Mouse (Mus musculus) cerebellum, adult 9-10 months (tissue): Measurements from ENCODE around the gene Mpig6b.

Source experiments
- DNase-seq: peaks from one replicate; pipeline ENCODE4 v3.0.0; 2022

Mpig6b gene

GRCm38 (mm10) chr17:35066084-35066483, at the start of gene Mpig6b:
Gene Mpig6b, minus strand, starts transcription at chr17:35066184.
- DNase-seq: no peak

- DNase-seq: no peak
Measured at GRCm38 (mm10) chr17:35115046-35116019, 49.3 kb upstream of the Mpig6b start, which contains the start of gene Ly6g5b. Gene Ly6g5b, minus strand, starts transcription at chr17:35115428.

GRCm38 (mm10) chr17:35111774-35112173, 45.8 kb upstream of the Mpig6b start:
- DNase-seq: no peak

GRCm38 (mm10) chr17:35108097-35108496, 42.1 kb upstream of the Mpig6b start, which contains the start of gene Ly6g5c:
Gene Ly6g5c, plus strand, starts transcription at chr17:35108279.
- DNase-seq: peak; percentile 76

- no peak for DNase-seq
Measured at GRCm38 (mm10) chr17:35106522-35106921, 40.5 kb upstream of the Mpig6b start.

- DNase-seq: peak; percentile 80
Measured at GRCm38 (mm10) chr17:35105740-35106389, 39.9 kb upstream of the Mpig6b start.

GRCm38 (mm10) chr17:35104754-35105153, 38.8 kb upstream of the Mpig6b start:
- no peak for DNase-seq

- no peak for DNase-seq
Measured at GRCm38 (mm10) chr17:35104079-35104478, 38.1 kb upstream of the Mpig6b start.

- DNase-seq: no peak
Measured at GRCm38 (mm10) chr17:35103221-35103690, 37.3 kb upstream of the Mpig6b start.

- no peak for DNase-seq
Measured at GRCm38 (mm10) chr17:35102299-35102698, 36.3 kb upstream of the Mpig6b start.

GRCm38 (mm10) chr17:35101161-35101560, 35.2 kb upstream of the Mpig6b start:
- DNase-seq: no peak

GRCm38 (mm10) chr17:35100196-35100765, 34.3 kb upstream of the Mpig6b start:
- DNase-seq: no peak

GRCm38 (mm10) chr17:35097164-35097655, 31.2 kb upstream of the Mpig6b start:
- peak; percentile 78 for DNase-seq

GRCm38 (mm10) chr17:35096597-35096996, 30.6 kb upstream of the Mpig6b start:
- no peak for DNase-seq

- no peak for DNase-seq
Measured at GRCm38 (mm10) chr17:35094475-35095365, 28.7 kb upstream of the Mpig6b start.

- DNase-seq: peak; percentile 61
Measured at GRCm38 (mm10) chr17:35092403-35093198, 26.6 kb upstream of the Mpig6b start.

- peak; percentile 96 for DNase-seq
Measured at GRCm38 (mm10) chr17:35090166-35090932, 24.4 kb upstream of the Mpig6b start.

GRCm38 (mm10) chr17:35088825-35089644, 23.1 kb upstream of the Mpig6b start, which contains the start of gene Abhd16a:
Gene Abhd16a, plus strand, starts transcription at chr17:35089263.
- peak; percentile 95 for DNase-seq

- DNase-seq: no peak
Measured at GRCm38 (mm10) chr17:35088151-35088550, 22.2 kb upstream of the Mpig6b start.
